Mouse (Mus musculus): ENCODE data around the gene Ifngr2.
"Not testable (repeated sequence)": the region's sequence is repeated elsewhere in the genome, so short reads cannot be mapped to it uniquely, and the experiment has no call there.

Gene Ifngr2

GRCm38 (mm10) chr16:91546836-91547741 is at the start of gene Ifngr2:
Gene Ifngr2 (plus strand): TSS chr16:91547072.
- peak; percentile 53 for DNase-seq

- DNase-seq = no peak
Observed at GRCm38 (mm10) chr16:91498041-91498440, 48.8 kb upstream of the Ifngr2 start.

GRCm38 (mm10) chr16:91504701-91505100 is 42.2 kb upstream of the Ifngr2 start:
- DNase-seq = no peak

DNA sequence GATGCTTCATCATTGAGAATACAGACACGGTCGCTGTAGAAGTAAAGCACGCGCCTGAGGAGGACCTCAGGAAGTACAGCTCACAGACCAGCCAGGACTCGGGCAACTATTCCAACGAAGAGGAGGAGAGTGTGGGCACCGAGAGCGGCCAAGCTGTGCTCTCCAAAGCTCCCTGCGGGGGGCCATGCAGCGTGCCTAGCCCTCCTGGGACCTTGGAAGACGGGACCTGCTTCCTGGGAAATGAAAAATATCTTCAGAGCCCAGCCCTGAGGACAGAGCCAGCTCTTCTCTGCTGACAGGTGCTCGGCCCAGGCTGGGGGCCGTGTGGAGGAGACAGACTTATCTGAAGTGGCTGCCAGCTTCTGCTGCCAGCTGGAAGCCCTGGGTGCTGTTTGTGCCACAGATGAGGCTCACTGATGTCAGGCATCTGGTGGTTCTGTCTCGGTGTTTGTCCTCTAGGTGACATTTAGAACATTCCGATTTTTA is 41.7 kb upstream of the Ifngr2 start:
- peak; percentile 57 for DNase-seq

- peak; percentile 29 for DNase-seq
Observed at GRCm38 (mm10) chr16:91506396-91506795, 40.5 kb upstream of the Ifngr2 start.

GRCm38 (mm10) chr16:91512161-91512787 is 34.6 kb upstream of the Ifngr2 start:
- DNase-seq = peak; percentile 82

DNA sequence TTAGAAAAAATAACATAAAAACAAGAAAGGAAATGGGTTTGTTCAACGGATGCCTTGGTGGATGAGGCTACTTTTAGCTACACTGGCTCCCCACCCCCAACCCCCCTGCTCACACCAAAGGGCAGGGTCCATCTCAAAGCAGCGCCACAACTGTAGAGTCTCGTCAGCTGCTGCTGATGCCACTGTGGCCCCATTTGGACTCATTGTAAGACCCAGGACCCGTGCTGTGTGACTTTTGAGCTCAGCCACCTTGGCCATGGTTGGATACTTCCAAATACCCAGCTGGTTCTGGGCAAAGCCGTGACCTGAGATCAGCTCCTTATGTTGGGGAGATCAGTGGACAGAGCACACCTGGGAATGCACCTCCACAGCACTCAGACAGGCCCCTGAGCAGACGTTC is 33.8 kb upstream of the Ifngr2 start:
- DNase-seq = no peak

GRCm38 (mm10) chr16:91517020-91517419 is 29.9 kb upstream of the Ifngr2 start:
- DNase-seq = no peak

- DNase-seq = no peak
Observed at GRCm38 (mm10) chr16:91522040-91522439, 24.8 kb upstream of the Ifngr2 start.

DNA sequence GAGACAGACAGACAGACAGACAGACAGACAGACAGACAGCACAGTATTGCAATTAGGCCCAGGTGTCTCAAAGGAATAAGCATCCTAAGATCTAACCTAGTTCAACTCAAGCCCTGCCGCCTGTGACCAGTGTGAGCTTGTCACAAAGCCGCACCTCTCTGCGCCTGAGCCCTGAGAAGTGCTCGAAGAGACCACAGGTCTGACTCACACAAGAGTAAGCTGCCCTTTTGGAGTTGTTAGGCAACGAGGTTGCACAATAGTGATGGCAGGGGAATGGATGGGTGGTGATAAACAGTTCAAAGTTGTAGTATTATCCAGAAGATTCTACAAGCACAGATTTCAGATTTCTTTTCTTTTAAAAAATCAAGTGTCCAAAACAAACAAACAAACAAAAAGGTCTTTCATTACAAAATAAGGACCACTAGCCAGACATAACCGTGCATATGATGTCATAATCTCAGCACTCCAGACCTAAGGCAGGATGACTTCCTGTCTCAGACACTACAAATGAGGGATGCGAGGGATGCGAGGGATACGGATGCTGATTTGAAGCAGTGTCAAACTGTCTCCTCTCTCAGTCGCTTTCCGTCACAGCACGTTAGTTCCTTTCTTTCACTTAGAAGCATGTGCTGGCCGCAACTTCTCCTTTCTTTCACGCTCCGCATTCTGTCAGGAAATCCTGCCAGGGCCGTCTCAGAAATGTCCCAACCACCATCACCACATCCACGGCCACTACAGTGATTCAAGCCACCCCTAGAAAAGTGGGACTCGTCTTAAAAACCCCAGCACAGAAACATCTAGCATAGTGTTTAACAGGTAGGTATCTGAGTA is 24.2 kb upstream of the Ifngr2 start:
- no peak for DNase-seq

DNA sequence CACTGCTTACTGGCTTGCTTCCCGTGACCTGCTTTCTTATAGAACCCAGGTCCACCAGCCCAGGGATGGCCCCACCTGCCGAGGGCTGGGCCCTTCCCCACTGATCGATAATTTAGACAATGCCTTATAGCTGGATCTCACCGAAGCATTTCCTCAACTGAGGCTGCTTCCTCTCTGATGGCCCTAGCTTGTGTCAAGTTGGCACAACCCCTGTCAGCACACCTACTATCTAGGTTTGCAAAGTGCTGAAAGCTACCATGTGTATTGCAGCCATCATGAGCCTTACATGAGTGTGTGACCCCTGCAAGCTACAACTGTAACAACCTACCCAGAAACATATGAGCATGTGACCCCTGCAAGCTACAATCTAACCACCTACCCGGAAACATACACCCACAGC is 22.7 kb upstream of the Ifngr2 start:
- no peak for DNase-seq

DNA sequence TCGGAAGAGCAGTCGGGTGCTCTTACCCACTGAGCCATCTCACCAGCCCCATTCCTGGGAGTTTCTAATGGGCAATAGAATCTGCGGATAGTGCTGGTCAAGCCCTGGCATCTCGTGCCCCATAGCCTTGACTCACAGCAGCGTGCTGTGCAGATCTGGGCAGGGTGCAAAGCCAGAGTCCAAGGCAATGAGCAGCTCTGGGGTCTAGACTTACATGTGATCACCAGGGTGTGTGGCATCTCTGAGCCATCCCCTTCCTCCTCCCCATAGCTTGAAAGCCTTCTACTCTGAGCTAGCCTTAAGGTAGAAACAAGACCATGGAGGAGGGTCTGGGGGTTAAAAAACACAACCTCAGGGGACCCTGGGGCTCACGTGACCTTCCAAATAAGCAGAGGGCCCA is 20.6 kb upstream of the Ifngr2 start:
- DNase-seq = no peak

DNA sequence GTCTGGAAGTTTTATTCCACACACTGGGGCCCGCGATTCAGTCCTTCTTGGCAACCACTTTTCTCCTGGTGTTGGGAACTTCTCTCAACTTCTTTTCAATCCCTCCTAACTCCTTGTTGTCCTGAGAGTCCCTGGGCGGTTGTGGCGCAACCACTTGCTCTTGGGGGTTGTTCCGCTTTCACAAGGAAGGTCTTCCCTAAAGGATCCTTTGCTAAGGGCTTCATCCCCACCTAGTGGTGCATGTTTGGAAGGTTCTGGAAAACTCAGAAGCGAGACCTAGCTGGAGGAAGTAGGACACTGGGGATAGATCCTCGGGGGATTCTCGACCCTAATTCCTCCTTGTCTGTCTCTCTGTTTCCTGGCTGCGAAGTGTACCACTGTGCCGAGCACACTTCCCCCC is 19.8 kb upstream of the Ifngr2 start:
- DNase-seq = no peak

GRCm38 (mm10) chr16:91527500-91527899 is 19.4 kb upstream of the Ifngr2 start:
- no peak for DNase-seq

DNA sequence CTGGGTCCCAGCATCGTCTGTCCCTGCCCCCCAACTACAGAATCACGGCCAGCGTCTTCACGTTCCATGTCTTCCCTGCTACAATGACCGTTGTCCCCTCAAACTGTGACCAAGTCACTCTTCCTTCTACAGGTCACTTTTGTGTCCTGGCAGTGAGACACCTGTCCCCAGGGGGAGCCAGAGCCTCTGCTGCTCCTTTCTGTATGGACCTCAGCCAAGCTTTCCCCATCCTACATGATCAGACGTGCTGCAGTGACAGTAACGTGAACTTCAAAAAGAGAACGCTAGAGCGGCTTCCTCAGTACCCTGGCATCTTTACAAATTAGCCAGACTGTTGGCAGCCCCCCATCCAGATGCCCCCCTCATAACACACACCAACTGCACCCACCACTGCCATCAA is 18.3 kb upstream of the Ifngr2 start:
- no peak for DNase-seq

- DNase-seq = not testable (repeated sequence)
Observed at GRCm38 (mm10) chr16:91530830-91531229, 16.0 kb upstream of the Ifngr2 start.

DNA sequence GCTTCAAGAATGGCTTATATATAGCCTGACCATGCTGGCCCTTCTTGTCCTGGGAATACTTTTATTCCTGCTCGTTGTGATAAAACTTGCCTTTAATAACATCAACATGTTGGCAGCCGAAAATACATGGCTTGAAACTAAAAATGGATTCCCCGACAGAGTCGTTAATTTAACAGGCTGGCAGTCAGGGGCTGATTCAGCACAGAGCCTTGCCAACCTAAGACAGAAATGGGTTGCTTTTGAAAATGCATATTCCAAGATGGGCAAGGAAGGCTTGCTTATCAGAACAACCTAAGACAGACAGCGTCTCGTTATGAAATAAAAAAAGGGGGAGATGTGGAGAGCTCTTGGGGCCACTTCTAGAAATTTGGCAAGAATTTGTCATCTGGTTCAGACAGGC is 15.0 kb upstream of the Ifngr2 start:
- DNase-seq = no peak

DNA sequence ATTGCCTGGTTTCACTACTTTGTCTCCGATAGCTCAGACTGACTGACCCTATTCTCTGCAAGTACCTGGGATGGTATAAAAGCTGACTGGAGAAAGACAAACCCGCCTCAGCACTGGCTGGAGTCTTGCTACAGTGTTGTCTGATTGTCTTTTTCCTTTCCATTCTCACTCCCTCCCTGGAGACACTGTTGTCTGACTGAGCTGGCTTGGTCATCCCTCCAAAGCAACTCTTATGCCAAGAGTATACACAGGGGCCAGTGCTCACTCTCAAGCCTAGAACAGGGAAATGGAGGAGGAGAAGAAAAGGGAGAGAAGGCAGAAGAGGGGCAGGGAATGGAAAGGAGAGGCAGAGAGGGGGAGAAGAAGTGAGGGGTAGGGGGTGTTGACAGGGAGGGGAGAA is 14.4 kb upstream of the Ifngr2 start:
- DNase-seq = no peak

DNA sequence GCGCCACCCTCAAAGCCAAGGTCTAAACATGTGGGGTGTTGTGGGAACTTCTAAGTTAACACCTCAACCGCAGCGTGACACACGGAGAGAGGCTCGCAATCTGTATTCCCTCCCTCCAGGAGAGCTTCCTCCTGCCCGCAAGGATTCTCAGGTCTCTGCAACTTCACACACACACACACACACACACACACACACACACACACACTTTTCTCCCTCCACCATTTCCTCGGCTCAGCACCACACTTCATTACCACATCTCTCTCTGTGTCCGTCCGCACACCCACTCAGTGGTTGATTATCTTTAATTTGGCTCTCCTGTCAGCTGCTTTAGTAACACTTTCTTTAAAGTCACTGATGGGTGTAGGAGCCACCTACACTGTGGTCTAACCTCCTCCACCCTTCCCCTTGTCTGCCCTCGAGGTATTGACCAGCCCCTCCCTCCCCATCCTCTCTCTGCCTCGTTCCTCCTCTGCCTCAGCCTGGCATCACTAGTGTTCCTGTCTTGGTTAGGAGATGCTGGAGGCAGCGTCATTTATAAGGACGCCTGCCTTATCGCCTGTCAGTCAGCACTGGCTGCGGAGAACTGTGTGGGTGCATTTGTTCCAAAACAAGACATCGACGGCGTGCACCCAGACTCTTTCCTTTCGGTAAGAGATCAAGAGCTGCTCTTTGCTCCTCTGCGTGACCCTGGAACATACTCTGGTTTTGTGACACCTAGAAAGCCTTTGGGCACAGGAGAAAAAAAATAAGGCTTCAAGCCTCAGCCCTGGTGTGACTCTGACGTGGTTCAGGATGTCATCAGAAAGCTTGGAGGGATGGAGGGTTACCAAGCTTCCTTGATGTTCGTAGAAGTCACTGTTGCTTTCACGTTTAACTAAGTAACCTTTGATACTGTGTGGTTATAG is 13.5 kb upstream of the Ifngr2 start:
- DNase-seq = no peak

DNA sequence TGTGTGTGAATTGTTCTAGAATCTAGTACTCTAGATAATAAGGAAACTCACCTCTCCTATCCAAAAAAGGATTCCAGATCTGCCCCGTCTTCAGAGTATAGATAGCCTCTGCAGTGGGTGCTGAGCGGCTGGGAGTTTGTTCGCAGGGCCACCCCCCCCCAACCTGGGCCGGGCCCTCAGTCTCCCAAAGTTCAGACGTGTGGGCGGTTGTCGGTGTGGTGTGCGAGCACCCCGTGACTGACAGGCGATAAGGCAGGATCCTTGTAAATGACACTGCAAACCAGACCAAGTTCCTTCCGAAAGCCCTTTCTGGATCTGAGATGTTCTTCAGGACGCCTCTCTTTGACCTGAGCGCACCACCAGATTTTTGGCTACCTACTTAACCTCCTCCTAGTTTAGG is 12.4 kb upstream of the Ifngr2 start:
- DNase-seq = no peak

- no peak for DNase-seq
Observed at GRCm38 (mm10) chr16:91534888-91535287, 12.0 kb upstream of the Ifngr2 start.

- DNase-seq = no peak
Observed at GRCm38 (mm10) chr16:91536372-91536771, 10.5 kb upstream of the Ifngr2 start.
